12 mouse cellular contexts compared by ENCODE assay signal in genomic region chr3:83076563-83076962, GRCm38 (mm10). TPM values are rescaled to one million over a fixed set of nuclear protein-coding genes. Genes with fewer than 3 reads are reported as not detected.
DNase-seq lines count a peak whose midpoint lies in the region; ATAC-seq lines count a peak whose summit lies in the region.
"Had no signal": no experiment of that assay in that cellular context is flagged by ENCODE, and none has a peak within 500 bp of the region (broad histone marks: within the 10 kb centered on the region; RNA-seq: fewer than 3 reads in every experiment).

No protein-coding gene starts in this region.

- no peaks in the 10 kb centered on the region for H3K9me3 ChIP-seq in heart, embryonic 11.5 days (replicated peaks; ENCODE audit: control insufficient read depth, low read length)
- H3K9me3 ChIP-seq: liver, embryonic 15.5 days; stomach, embryonic 15.5 days had no signal

- no peak overlapping the region for H3K4me2 ChIP-seq in heart, embryonic 11.5 days
- H3K4me2 ChIP-seq: liver, embryonic 15.5 days; stomach, embryonic 15.5 days had no signal

- no peak overlapping the region for H3K27ac ChIP-seq in heart, embryonic 11.5 days (ENCODE audit: low read depth, low read length)
- H3K27ac ChIP-seq: liver, embryonic 15.5 days; stomach, embryonic 15.5 days had no signal

- WGBS in heart, embryonic 11.5 days (ENCODE audit: insufficient replicate concordance) = 49% methylated on average over 2 of the region's 3 CpGs

- H3K36me3 ChIP-seq in heart, embryonic 11.5 days (ENCODE audit: control insufficient read depth, insufficient read depth, low read length) = 0 out of 2 replicates have a peak, but pooled peaks cover under 1% of the 10 kb centered on the region

- no peak overlapping the region for H3K4me3 ChIP-seq in heart, embryonic 11.5 days (ENCODE audit: low read depth, low read length)
- H3K4me3 ChIP-seq: liver, embryonic 15.5 days; stomach, embryonic 15.5 days had no signal

- no peak overlapping the region for H3K9ac ChIP-seq in heart, embryonic 11.5 days (ENCODE audit: low read depth, low read length)
- H3K9ac ChIP-seq: liver, embryonic 15.5 days; stomach, embryonic 15.5 days had no signal

- no peak for ATAC-seq in heart, embryonic 11.5 days (replicated peaks; ENCODE audit: insufficient number of reproducible peaks, low FRiP score, low TSS enrichment)
- ATAC-seq in erythroblast, adult 5-6 weeks (replicated peaks; ENCODE audit: low FRiP score, poor library complexity, severe bottlenecking) = no peak
- ATAC-seq: activated CD4-positive, CD25-positive, alpha-beta regulatory T cell, adult 4 months had no signal

- peak; percentile 58 to 59 for DNase-seq in heart, adult 18-20 months
- DNase-seq in adipocyte (ENCODE audit: low spot score) = peak; percentile 83
- DNase-seq in gastrocnemius, postnatal 25 days = peak; percentile 29
- DNase-seq in lung, postnatal 14 days = peak; percentile 44
- no peak for DNase-seq in cerebellum, postnatal 25 days
- no peak for DNase-seq in left cerebral cortex, postnatal 10 days (ENCODE audit: extremely low spot score in 1 of 2, low spot score in 2 of 2)

- H3K27me3 ChIP-seq in heart, embryonic 11.5 days (ENCODE audit: control insufficient read depth, insufficient read depth, low read length) = no peaks in the 10 kb centered on the region
- H3K27me3 ChIP-seq: liver, embryonic 15.5 days; stomach, embryonic 15.5 days had no signal

- no peaks in the 10 kb centered on the region for H3K4me1 ChIP-seq in heart, embryonic 11.5 days (ENCODE audit: control insufficient read depth, insufficient read depth, low read length)
- H3K4me1 ChIP-seq: liver, embryonic 15.5 days; stomach, embryonic 15.5 days had no signal

- intact Hi-C loops in left cerebral cortex, postnatal 10 days (cut with DNase I) = no loop called here

RNA-seq across cellular contexts. Expression of gene Plrg1, which starts 21.2 kb away (rescaled TPM):
- total RNA-seq in heart, adult 18-20 months (2021) = 10 to 100 TPM; 26.8 to 29.4 TPM
- 64.1 and 73.2 TPM in 2 replicates for polyA plus RNA-seq in heart, embryonic 11.5 days (2014; fragmentation: Nextera tagmentation; extraction: Ambion mirVana)
- 10 to 100 TPM; 18.6 to 20.1 TPM for total RNA-seq in gastrocnemius, postnatal 25 days (2021)
- 18.3 and 23.6 TPM in 2 replicates for total RNA-seq in erythroblast, adult 5-6 weeks (2015; ENCODE audit: low replicate concordance)
- 23.4 and 23.8 TPM in 2 replicates for total RNA-seq in erythroblast, adult 5-6 weeks (2017; ENCODE audit: low replicate concordance)
- 10 to 100 TPM; 40.0 to 40.6 TPM for total RNA-seq in left cerebral cortex, postnatal 10 days (2021)

RNA-seq across cellular contexts. Expression of gene Fgb, which starts 26.9 kb away (rescaled TPM):
- not detected for total RNA-seq in heart, adult 18-20 months (2021)
- polyA plus RNA-seq in heart, embryonic 11.5 days (2014; fragmentation: Nextera tagmentation; extraction: Ambion mirVana) = 0.59 and 3.4 TPM in 2 replicates
- not detected for total RNA-seq in gastrocnemius, postnatal 25 days (2021)
- total RNA-seq in erythroblast, adult 5-6 weeks (2015; ENCODE audit: low replicate concordance) = not detected in 2 replicates
- not detected in 2 replicates for total RNA-seq in erythroblast, adult 5-6 weeks (2017; ENCODE audit: low replicate concordance)
- not detected for total RNA-seq in left cerebral cortex, postnatal 10 days (2021)
- total RNA-seq: common myeloid progenitor, adult 5-6 weeks had no signal
- polyA plus RNA-seq: activated CD4-positive, CD25-positive, alpha-beta regulatory T cell, adult 4 months had no signal

RNA-seq across cellular contexts. Expression of gene Fga, which starts 50.7 kb away (rescaled TPM):
- total RNA-seq in heart, adult 18-20 months (2021) = not detected
- polyA plus RNA-seq in heart, embryonic 11.5 days (2014; fragmentation: Nextera tagmentation; extraction: Ambion mirVana) = 0.52 and 2.7 TPM in 2 replicates
- total RNA-seq in gastrocnemius, postnatal 25 days (2021) = not detected
- total RNA-seq in erythroblast, adult 5-6 weeks (2015; ENCODE audit: low replicate concordance) = not detected in 2 replicates
- not detected in 2 replicates for total RNA-seq in erythroblast, adult 5-6 weeks (2017; ENCODE audit: low replicate concordance)
- total RNA-seq in left cerebral cortex, postnatal 10 days (2021) = not detected
- total RNA-seq: common myeloid progenitor, adult 5-6 weeks had no signal
- polyA plus RNA-seq: activated CD4-positive, CD25-positive, alpha-beta regulatory T cell, adult 4 months had no signal

RNA-seq across cellular contexts. Expression of gene Dchs2, which starts 51.2 kb away (rescaled TPM):
- under 1 TPM; 0.62 to 0.82 TPM for total RNA-seq in heart, adult 18-20 months (2021)
- polyA plus RNA-seq in heart, embryonic 11.5 days (2014; fragmentation: Nextera tagmentation; extraction: Ambion mirVana) = 0.14 and 0.16 TPM in 2 replicates
- 1 to 10 TPM in 1 of 2 experiments, under 1 TPM in 1; 0.67 to 1.8 TPM for total RNA-seq in gastrocnemius, postnatal 25 days (2021)
- total RNA-seq in erythroblast, adult 5-6 weeks (2015; ENCODE audit: low replicate concordance) = not detected in 2 replicates
- total RNA-seq in erythroblast, adult 5-6 weeks (2017; ENCODE audit: low replicate concordance) = not detected in 2 replicates
- total RNA-seq in left cerebral cortex, postnatal 10 days (2021) = 1 to 10 TPM; 4.2 to 5.1 TPM
- total RNA-seq: common myeloid progenitor, adult 5-6 weeks had no signal
- polyA plus RNA-seq: activated CD4-positive, CD25-positive, alpha-beta regulatory T cell, adult 4 months had no signal

Comparison
In these comparisons a context has a peak if more than half of its experiments do, and no peak if none do; other contexts are left out.
1. DNase-seq: peak in heart, adult 18-20 months (2 of 2), adipocyte (single experiment), gastrocnemius, postnatal 25 days (single experiment) and lung, postnatal 14 days (single experiment); none in cerebellum, postnatal 25 days (0 of 2) and left cerebral cortex, postnatal 10 days (0 of 2).